Mouse (Mus musculus): ENCODE measurements at regions not wholly inside any gene's neighbourhood (a gene's known extent, or its start where the extent isn't known, plus 50 kb on each side); places are given as distances from the start of the nearest gene placed in this dataset.

- no peak for ATAC-seq (replicated peaks; ENCODE audit: low read depth, poor library complexity, severe bottlenecking)
Measured at GRCm38 (mm10) chr3:41195113-41195975, 112.5 kb upstream of the Pgrmc2 start.

- ATAC-seq (replicated peaks; ENCODE audit: low read depth, poor library complexity, severe bottlenecking) = no peak
Measured at GRCm38 (mm10) chr3:41194311-41195112, 111.7 kb upstream of the Pgrmc2 start.

- no peak for ATAC-seq (replicated peaks; ENCODE audit: low read depth, poor library complexity, severe bottlenecking)
Measured at GRCm38 (mm10) chr3:41185305-41186097, 102.7 kb upstream of the Pgrmc2 start.

- ATAC-seq (replicated peaks; ENCODE audit: low read depth, poor library complexity, severe bottlenecking) = no peak
Measured at GRCm38 (mm10) chr3:41184375-41184774, 101.5 kb upstream of the Pgrmc2 start.

- ATAC-seq (replicated peaks; ENCODE audit: low read depth, poor library complexity, severe bottlenecking) = no peak
Measured at GRCm38 (mm10) chr3:41182900-41183595, 100.2 kb upstream of the Pgrmc2 start.

- ATAC-seq (replicated peaks; ENCODE audit: low read depth, poor library complexity, severe bottlenecking) = peak; percentile 72
Measured at GRCm38 (mm10) chr3:41182036-41182899, 99.4 kb upstream of the Pgrmc2 start.

- ATAC-seq (replicated peaks; ENCODE audit: low read depth, poor library complexity, severe bottlenecking) = no peak
Measured at GRCm38 (mm10) chr3:41181438-41181837, 98.6 kb upstream of the Pgrmc2 start.

GRCm38 (mm10) chr3:41180911-41181310 is 98.1 kb upstream of the Pgrmc2 start:
- ATAC-seq (replicated peaks; ENCODE audit: low read depth, poor library complexity, severe bottlenecking) = no peak

- peak; percentile 73 for ATAC-seq (replicated peaks; ENCODE audit: low read depth, poor library complexity, severe bottlenecking)
Measured at GRCm38 (mm10) chr3:41179037-41179880, 96.4 kb upstream of the Pgrmc2 start.

- peak; percentile 58 for ATAC-seq (replicated peaks; ENCODE audit: low read depth, poor library complexity, severe bottlenecking)
Measured at GRCm38 (mm10) chr3:41177124-41177523, 94.3 kb upstream of the Pgrmc2 start.

- no peak for ATAC-seq (replicated peaks; ENCODE audit: low read depth, poor library complexity, severe bottlenecking)
Measured at GRCm38 (mm10) chr3:41175356-41175755, 92.5 kb upstream of the Pgrmc2 start.

GRCm38 (mm10) chr3:41173561-41173960 is 90.7 kb upstream of the Pgrmc2 start:
- ATAC-seq (replicated peaks; ENCODE audit: low read depth, poor library complexity, severe bottlenecking) = no peak

- ATAC-seq (replicated peaks; ENCODE audit: low read depth, poor library complexity, severe bottlenecking) = no peak
Measured at GRCm38 (mm10) chr3:41172306-41173215, 89.7 kb upstream of the Pgrmc2 start.

GRCm38 (mm10) chr3:41171772-41172171 is 88.9 kb upstream of the Pgrmc2 start:
- no peak for ATAC-seq (replicated peaks; ENCODE audit: low read depth, poor library complexity, severe bottlenecking)

GRCm38 (mm10) chr3:41171310-41171709 is 88.5 kb upstream of the Pgrmc2 start:
- no peak for ATAC-seq (replicated peaks; ENCODE audit: low read depth, poor library complexity, severe bottlenecking)

GRCm38 (mm10) chr3:41170566-41170965 is 87.7 kb upstream of the Pgrmc2 start:
- no peak for ATAC-seq (replicated peaks; ENCODE audit: low read depth, poor library complexity, severe bottlenecking)

GRCm38 (mm10) chr3:41169430-41169829 is 86.6 kb upstream of the Pgrmc2 start:
- peak; percentile 75 for ATAC-seq (replicated peaks; ENCODE audit: low read depth, poor library complexity, severe bottlenecking)

All from common myeloid progenitor, adult 5-6 weeks (primary cell).